Mouse (Mus musculus): ENCODE data around the gene Fbxw4. TPM values are rescaled to one million over a fixed set of nuclear protein-coding genes. Genes with fewer than 3 reads are reported as not detected.

Fbxw4 gene
- 43.0 and 56.4 TPM in 2 replicates for polyA plus RNA-seq (2012; rRNA removed)

- H3K27ac ChIP-seq (ENCODE audit: insufficient read depth, low read depth, low read length), result peak within 1 kb of the TSS; percentile 96
Measured at GRCm38 (mm10) chr19:45659738-45660502, at the start of gene Fbxw4. Gene Fbxw4, minus strand, starts transcription at chr19:45660312.

DNA sequence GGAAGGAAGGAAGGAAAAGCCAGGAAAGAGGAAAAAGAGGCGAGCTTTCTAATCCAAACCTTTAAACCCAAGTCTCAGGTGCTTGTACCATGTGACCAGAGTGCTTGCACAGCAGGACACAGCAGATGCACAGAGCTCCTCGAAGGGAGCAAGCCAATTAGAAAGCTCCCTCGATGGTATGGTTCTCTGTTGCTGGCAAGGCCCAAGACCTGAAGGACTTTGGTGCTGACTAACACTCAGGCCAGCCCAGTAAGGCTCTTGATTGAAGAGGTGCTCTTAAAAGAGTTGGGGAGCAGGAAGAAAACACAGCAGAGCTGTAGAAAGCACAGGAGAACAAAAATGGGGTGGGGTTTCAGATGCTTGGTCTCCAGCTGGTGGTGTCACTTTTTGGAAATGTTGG lies 48.6 kb upstream of the Fbxw4 start:
- 56% methylated on average over 3 of the region's 3 CpGs for WGBS
- TF ChIP-seq POLR2A (IDR thresholded peaks at IDR 0.05; ENCODE audit: low read depth, low read length) (no peak), CTCF (conservative IDR thresholded peaks at IDR 0.05; ENCODE audit: insufficient read depth, insufficient read length, low read depth, low read length) (no peak)
- H3K27me3 ChIP-seq (replicated peaks; ENCODE audit: control insufficient read depth, insufficient read depth, low read length), result no peaks in the 10 kb centered on the region

More at GRCm38 (mm10) chr19:45659738-45660502, at the start of gene Fbxw4:
- WGBS, result under 1% methylated on average over 89 of the region's 94 CpGs
- DNase-seq, result peak; percentile 80
- TF ChIP-seq POLR2A (IDR thresholded peaks at IDR 0.05; ENCODE audit: low read depth, low read length) (no peak), CTCF (conservative IDR thresholded peaks at IDR 0.05; ENCODE audit: insufficient read depth, insufficient read length, low read depth, low read length) (no peak)
- Histone ChIP-seq H3K4me1 (ENCODE audit: control insufficient read depth, insufficient read depth, low read length) (peaks cover 15% of the 10 kb centered on the region), H3K4me3 (ENCODE audit: insufficient read depth, low read depth, low read length) (peak within 1 kb of the TSS; percentile 89), H3K27me3 (replicated peaks; ENCODE audit: control insufficient read depth, insufficient read depth, low read length) (no peaks in the 10 kb centered on the region), H3K36me3 (ENCODE audit: control insufficient read depth, insufficient read depth, low read length) (no peaks in the 10 kb centered on the region)

DNA sequence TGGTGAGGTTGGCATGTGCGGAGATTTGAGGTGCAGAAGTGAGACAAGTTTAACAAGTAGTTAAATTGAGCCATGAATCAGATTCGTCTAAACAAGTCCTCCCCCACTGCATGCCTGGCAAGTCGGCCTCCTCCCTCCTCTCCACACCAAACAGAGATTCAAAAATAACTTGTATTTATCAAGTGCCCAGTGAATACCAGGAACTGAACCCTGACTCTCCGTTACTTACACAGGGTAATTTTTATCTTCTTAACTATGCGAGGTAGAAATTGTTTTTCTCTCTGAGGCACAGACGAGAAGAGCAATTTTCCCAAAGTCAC lies 36.1 kb upstream of the Fbxw4 start:
- DNase-seq, result peak; percentile 16
- Histone ChIP-seq H3K36me3 (ENCODE audit: control insufficient read depth, insufficient read depth, low read length) (no peaks in the 10 kb centered on the region), H3K27me3 (replicated peaks; ENCODE audit: control insufficient read depth, insufficient read depth, low read length) (0 out of 2 replicates have a peak, but pooled peaks cover 1% of the 10 kb centered on the region), H3K27ac (ENCODE audit: insufficient read depth, low read depth, low read length) (no peak overlapping the region), H3K4me3 (ENCODE audit: insufficient read depth, low read depth, low read length) (no peak overlapping the region), H3K4me1 (ENCODE audit: control insufficient read depth, insufficient read depth, low read length) (no peaks in the 10 kb centered on the region)
- no peak for TF ChIP-seq CTCF (conservative IDR thresholded peaks at IDR 0.05; ENCODE audit: insufficient read depth, insufficient read length, low read depth, low read length)
- no peak for TF ChIP-seq POLR2A (IDR thresholded peaks at IDR 0.05; ENCODE audit: low read depth, low read length)
- WGBS, result 18% methylated on average over 6 of the region's 6 CpGs

More for the DNA sequence above, 48.6 kb upstream of the Fbxw4 start:
- no peak for DNase-seq
- H3K36me3 ChIP-seq (ENCODE audit: control insufficient read depth, insufficient read depth, low read length), result no peaks in the 10 kb centered on the region
- no peaks in the 10 kb centered on the region for H3K4me1 ChIP-seq (ENCODE audit: control insufficient read depth, insufficient read depth, low read length)
- H3K27ac ChIP-seq (ENCODE audit: insufficient read depth, low read depth, low read length), result no peak overlapping the region
- no peak overlapping the region for H3K4me3 ChIP-seq (ENCODE audit: insufficient read depth, low read depth, low read length)

DNA sequence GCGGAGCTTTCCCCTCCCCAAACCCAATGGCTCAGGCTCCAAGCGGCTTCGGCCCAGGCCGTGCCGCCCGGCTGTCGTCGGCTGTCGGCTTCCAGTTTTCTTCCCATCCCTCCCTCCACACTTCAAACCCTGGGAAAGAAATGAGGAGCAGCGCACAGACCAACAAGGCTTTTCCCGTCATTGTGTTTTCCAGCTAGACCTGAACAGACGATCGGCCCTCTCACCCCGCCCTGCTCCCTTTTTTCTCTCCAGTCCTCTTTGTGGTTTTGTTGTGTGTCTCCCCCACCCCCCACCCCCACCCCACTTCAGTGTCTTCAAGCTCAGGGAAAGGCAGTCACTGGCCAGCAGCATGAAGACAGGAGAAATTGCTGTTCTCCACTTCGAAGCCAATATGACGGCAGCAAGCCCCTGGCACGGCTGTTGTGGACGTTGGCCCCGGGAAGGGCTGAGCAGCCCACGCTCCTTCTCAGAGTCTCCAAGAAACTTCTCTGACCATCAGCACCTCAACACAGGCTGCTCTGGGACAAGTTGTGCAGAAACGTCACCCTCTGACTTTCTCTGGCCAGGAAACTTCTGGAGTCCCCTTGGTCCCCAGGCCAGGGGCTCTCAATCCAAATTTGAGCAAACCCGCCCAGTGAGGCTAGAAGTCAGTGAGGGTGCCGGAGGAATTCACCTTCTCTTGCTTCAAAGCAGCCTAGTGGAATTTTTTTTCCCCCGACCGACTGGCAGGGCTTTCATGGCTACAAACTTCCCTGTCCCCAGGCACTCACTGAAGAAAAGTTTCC lies 35.6 kb upstream of the Fbxw4 start:
- H3K27ac ChIP-seq (ENCODE audit: insufficient read depth, low read depth, low read length), result no peak overlapping the region
- WGBS, result 32% methylated on average over 25 of the region's 25 CpGs
- no peak for TF ChIP-seq CTCF (conservative IDR thresholded peaks at IDR 0.05; ENCODE audit: insufficient read depth, insufficient read length, low read depth, low read length)
- no peak for TF ChIP-seq POLR2A (IDR thresholded peaks at IDR 0.05; ENCODE audit: low read depth, low read length)
- H3K4me1 ChIP-seq (ENCODE audit: control insufficient read depth, insufficient read depth, low read length), result no peaks in the 10 kb centered on the region
- no peaks in the 10 kb centered on the region for H3K36me3 ChIP-seq (ENCODE audit: control insufficient read depth, insufficient read depth, low read length)
- H3K27me3 ChIP-seq (replicated peaks; ENCODE audit: control insufficient read depth, insufficient read depth, low read length), result 0 out of 2 replicates have a peak, but pooled peaks cover 1% of the 10 kb centered on the region
- DNase-seq, result no peak
- H3K4me3 ChIP-seq (ENCODE audit: insufficient read depth, low read depth, low read length), result no peak overlapping the region

DNA sequence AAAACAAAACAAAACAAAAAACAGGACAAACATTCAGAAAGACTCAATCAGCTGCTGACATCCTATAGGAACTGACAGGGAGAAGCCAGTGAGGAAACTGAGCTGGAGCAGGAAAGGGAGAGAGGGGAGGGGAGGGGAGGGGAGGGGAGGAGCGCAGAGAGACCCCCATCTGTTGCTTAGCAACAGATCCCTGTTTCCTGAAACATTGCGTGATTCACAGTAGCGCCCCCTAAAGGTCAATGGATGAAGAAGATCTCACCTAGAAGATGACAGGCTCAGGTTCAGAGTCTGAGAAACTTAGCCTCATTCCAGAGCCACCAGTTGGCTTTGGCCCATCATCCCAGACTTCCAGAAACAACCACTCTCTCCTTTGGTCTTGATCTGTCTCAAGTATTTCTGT lies 33.9 kb upstream of the Fbxw4 start:
- no peak for DNase-seq
- Histone ChIP-seq H3K4me1 (ENCODE audit: control insufficient read depth, insufficient read depth, low read length) (no peaks in the 10 kb centered on the region), H3K27ac (ENCODE audit: insufficient read depth, low read depth, low read length) (no peak overlapping the region), H3K36me3 (ENCODE audit: control insufficient read depth, insufficient read depth, low read length) (no peaks in the 10 kb centered on the region), H3K4me3 (ENCODE audit: insufficient read depth, low read depth, low read length) (no peak overlapping the region), H3K27me3 (replicated peaks; ENCODE audit: control insufficient read depth, insufficient read depth, low read length) (0 out of 2 replicates have a peak, but pooled peaks cover 1% of the 10 kb centered on the region)
- WGBS, result 35% methylated on average over 3 of the region's 3 CpGs
- no peak for TF ChIP-seq POLR2A (IDR thresholded peaks at IDR 0.05; ENCODE audit: low read depth, low read length)
- no peak for TF ChIP-seq CTCF (conservative IDR thresholded peaks at IDR 0.05; ENCODE audit: insufficient read depth, insufficient read length, low read depth, low read length)

DNA sequence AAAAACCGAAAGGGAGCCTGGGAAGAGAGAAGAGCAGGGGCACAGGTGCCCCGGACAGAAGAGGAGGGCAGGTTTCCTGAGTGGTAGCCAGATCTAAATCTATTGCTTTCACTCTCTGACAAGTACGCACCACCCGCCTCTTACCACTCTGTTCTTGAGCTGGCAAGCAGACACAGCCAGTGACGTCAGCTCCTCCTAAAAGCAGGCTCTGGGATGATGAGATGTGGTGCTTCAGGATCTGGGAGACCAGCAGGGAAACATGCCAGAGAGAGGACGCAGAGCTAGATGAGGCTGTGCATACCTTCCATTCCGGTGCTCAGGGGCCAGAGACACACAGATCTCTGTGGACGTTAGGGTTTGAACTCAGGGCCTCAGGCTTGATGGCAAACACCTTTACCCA lies 32.1 kb upstream of the Fbxw4 start:
- 95% methylated on average over 8 of the region's 8 CpGs for WGBS
- no peak for DNase-seq
- Histone ChIP-seq H3K27me3 (replicated peaks; ENCODE audit: control insufficient read depth, insufficient read depth, low read length) (0 out of 2 replicates have a peak, but pooled peaks cover 1% of the 10 kb centered on the region), H3K27ac (ENCODE audit: insufficient read depth, low read depth, low read length) (no peak overlapping the region), H3K4me1 (ENCODE audit: control insufficient read depth, insufficient read depth, low read length) (no peaks in the 10 kb centered on the region), H3K4me3 (ENCODE audit: insufficient read depth, low read depth, low read length) (no peak overlapping the region), H3K36me3 (ENCODE audit: control insufficient read depth, insufficient read depth, low read length) (no peaks in the 10 kb centered on the region)
- TF ChIP-seq POLR2A (IDR thresholded peaks at IDR 0.05; ENCODE audit: low read depth, low read length) (no peak), CTCF (conservative IDR thresholded peaks at IDR 0.05; ENCODE audit: insufficient read depth, insufficient read length, low read depth, low read length) (no peak)

- 56% methylated on average over 8 of the region's 8 CpGs for WGBS
- no peaks in the 10 kb centered on the region for H3K36me3 ChIP-seq (ENCODE audit: control insufficient read depth, insufficient read depth, low read length)
- H3K27ac ChIP-seq (ENCODE audit: insufficient read depth, low read depth, low read length), result no peak overlapping the region
- 0 out of 2 replicates have a peak, but pooled peaks cover under 1% of the 10 kb centered on the region for H3K27me3 ChIP-seq (replicated peaks; ENCODE audit: control insufficient read depth, insufficient read depth, low read length)
- TF ChIP-seq POLR2A (IDR thresholded peaks at IDR 0.05; ENCODE audit: low read depth, low read length), result no peak
- H3K4me1 ChIP-seq (ENCODE audit: control insufficient read depth, insufficient read depth, low read length), result no peaks in the 10 kb centered on the region
- H3K4me3 ChIP-seq (ENCODE audit: insufficient read depth, low read depth, low read length), result no peak overlapping the region
- peak; percentile 8 for DNase-seq
Measured at GRCm38 (mm10) chr19:45691001-45691535, 31.0 kb upstream of the Fbxw4 start.

Measured in kidney, adult 2 months (tissue).